Mouse (Mus musculus) hindbrain, embryonic 13.5 days (tissue): ENCODE results near the gene Ppp3ca. TPM values are rescaled to one million over a fixed set of nuclear protein-coding genes. Genes with fewer than 3 reads are reported as not detected.

Experiments used
- ATAC-seq: fragments of 200-750 bp; cut with Nextera tagmentation; 2 replicates; pipeline ENCODE4 v1.8.0; 2017; ENCODE audit warnings: moderate TSS enrichment; ENCODE audit not compliant: low FRiP score
- H3K27ac ChIP-seq: fragments of 300-500 bp; sonication (generic); 2 replicates; pipeline ENCODE4 v1.5.1; 2015; ENCODE audit warnings: inconsistent platforms, mild to moderate bottlenecking, moderate library complexity
- H3K27me3 ChIP-seq: fragments of 300-500 bp; sonication (generic); 2 replicates; pipeline ENCODE4 v1.6.1; 2015; ENCODE audit warnings: mild to moderate bottlenecking, inconsistent platforms
- H3K36me3 ChIP-seq: fragments of 300-500 bp; sonication (generic); 2 replicates; pipeline ENCODE4 v1.6.1; 2015; ENCODE audit warnings: mild to moderate bottlenecking, inconsistent platforms
- H3K4me1 ChIP-seq: fragments of 300-500 bp; sonication (generic); replicated peaks from 2 replicates; pipeline ENCODE4 v1.6.1; 2015; ENCODE audit warnings: inconsistent platforms
- H3K4me2 ChIP-seq: fragments of 300-500 bp; sonication (generic); 2 replicates; pipeline ENCODE4 v1.6.1; 2015; ENCODE audit warnings: inconsistent platforms, mild to moderate bottlenecking, moderate library complexity
- H3K4me3 ChIP-seq: fragments of 300-500 bp; sonication (generic); 2 replicates; pipeline ENCODE4 v1.5.1; 2015; ENCODE audit warnings: mild to moderate bottlenecking, inconsistent platforms
- H3K9ac ChIP-seq: fragments of 300-500 bp; sonication (generic); 2 replicates; pipeline ENCODE4 v1.6.1; 2015; ENCODE audit warnings: mild to moderate bottlenecking, inconsistent platforms
- H3K9me3 ChIP-seq: fragments of 300-500 bp; sonication (generic); 2 replicates; pipeline ENCODE4 v1.6.1; 2016; ENCODE audit warnings: inconsistent platforms
- WGBS: fragments of 180-500 bp; shearing (Covaris S2); methylation state at CpG from one replicate; pipeline ENCODE4 v1.1.7; 2015; 5-methylcytosine and 5-hydroxymethylcytosine counted together
- polyA plus RNA-seq: library from polyadenylated mRNA; unstranded; fragments of >200 nt; fragmentation: Nextera tagmentation; extraction: Ambion mirVana; gene quantifications from 2 replicates; pipeline ENCODE4 v1.2.1, GENCODE M21; 2015

The Ppp3ca gene
- polyA plus RNA-seq, 1 experiment from 2014 or later: 134 TPM

DNA sequence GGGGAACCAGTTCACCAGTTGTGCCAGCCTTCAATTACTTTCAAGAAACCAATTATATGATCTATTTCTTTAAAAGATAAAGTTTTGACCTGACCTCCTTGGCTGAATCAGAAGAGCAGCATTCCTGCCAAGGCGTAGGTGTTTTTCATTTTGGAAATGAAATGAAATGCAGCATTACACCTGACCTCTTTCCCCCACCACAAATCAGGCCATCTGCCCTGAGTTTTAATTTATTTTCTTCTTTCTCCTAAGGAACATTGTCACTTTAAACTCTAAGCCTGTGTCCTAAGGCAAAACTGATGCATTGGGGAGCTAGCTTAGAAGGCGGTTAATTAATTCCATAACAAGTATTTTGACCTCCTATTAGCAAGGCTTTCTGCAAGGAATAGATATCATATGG lies 276.7 kb downstream of the Ppp3ca start:
- no peaks in the 10 kb centered on the region for H3K4me1 ChIP-seq
- no peak overlapping the region for H3K9ac ChIP-seq
- no peaks in the 10 kb centered on the region for H3K36me3 ChIP-seq
- H3K27me3 ChIP-seq: no peaks in the 10 kb centered on the region
- H3K27ac ChIP-seq: no peak overlapping the region
- H3K4me3 ChIP-seq: no peak overlapping the region
- WGBS: 89% methylated on average over 2 of the region's 2 CpGs
- no peak for ATAC-seq
- H3K9me3 ChIP-seq: no peaks in the 10 kb centered on the region
- H3K4me2 ChIP-seq: no peak overlapping the region

DNA sequence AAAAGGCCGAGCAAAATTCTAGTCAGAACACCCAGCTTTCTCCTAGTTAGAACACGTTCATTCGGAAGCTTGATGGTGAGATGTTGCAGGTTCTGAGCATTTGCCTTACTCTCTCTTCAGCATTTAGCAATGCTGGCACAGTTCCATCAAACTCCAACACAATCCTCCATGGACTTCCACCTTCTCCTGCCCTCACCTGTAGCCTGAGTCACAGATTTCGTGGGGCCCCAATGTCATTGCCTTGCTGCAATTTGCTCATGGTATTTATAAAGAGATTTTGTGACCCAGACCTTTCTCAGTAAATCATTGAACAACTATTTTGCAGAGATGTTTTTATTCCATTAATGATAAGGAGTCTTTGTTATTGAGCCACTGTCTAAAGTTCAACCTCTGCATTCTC lies 278.2 kb downstream of the Ppp3ca start:
- H3K9me3 ChIP-seq: no peaks in the 10 kb centered on the region
- no peaks in the 10 kb centered on the region for H3K27me3 ChIP-seq
- no peak overlapping the region for H3K27ac ChIP-seq
- no peak overlapping the region for H3K9ac ChIP-seq
- ATAC-seq: no peak
- no peaks in the 10 kb centered on the region for H3K4me1 ChIP-seq
- no peak overlapping the region for H3K4me2 ChIP-seq
- H3K4me3 ChIP-seq: no peak overlapping the region
- WGBS: 94% methylated on average over 4 of the region's 4 CpGs
- no peaks in the 10 kb centered on the region for H3K36me3 ChIP-seq

DNA sequence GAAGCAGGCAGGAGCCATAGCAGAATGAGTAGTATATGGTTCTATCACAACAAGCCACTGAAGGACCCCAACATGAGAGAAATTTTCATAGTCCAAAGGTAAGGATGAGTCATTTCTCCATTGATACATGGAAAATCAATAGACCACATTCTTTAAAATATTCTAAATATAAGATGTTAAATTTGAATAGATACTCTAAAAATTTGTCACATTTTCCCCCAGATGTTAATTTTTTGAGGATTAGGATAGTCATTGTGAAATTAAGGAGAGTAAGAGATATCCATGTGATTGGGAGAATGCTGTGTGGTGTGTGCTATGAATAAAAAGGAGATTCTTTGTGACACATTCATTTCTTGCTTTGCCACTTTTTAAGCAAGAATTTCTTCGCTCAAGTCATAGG lies 281.9 kb downstream of the Ppp3ca start:
- Histone ChIP-seq H3K36me3 (no peaks in the 10 kb centered on the region), H3K4me1 (no peaks in the 10 kb centered on the region), H3K27me3 (no peaks in the 10 kb centered on the region), H3K27ac (no peak overlapping the region), H3K9ac (no peak overlapping the region), H3K4me3 (no peak overlapping the region), H3K4me2 (no peak overlapping the region), H3K9me3 (no peaks in the 10 kb centered on the region)
- 92% methylated on average over 1 of the region's 1 CpGs for WGBS
- ATAC-seq: no peak

DNA sequence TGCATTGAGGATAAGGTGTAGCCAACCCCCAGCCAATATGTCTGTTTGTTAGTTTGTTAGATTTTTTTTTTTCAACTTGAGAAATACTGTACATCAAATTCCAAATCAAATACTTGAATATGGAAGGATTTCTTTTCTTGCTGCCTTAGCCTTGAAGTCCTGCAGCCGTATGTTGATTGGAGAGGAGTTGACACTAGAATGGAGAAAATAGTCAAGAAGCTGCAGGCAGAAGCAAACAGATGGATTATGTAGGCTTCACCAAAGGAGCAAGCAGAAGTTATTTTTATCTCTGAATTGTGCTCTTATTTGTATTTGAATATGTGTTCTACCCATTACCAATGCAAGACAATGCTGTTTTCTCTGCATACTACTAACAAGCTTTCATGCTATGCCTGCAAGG lies 282.9 kb downstream of the Ppp3ca start:
- no peak overlapping the region for H3K4me3 ChIP-seq
- WGBS: 93% methylated on average over 1 of the region's 1 CpGs
- H3K4me2 ChIP-seq: no peak overlapping the region
- H3K27ac ChIP-seq: no peak overlapping the region
- no peaks in the 10 kb centered on the region for H3K9me3 ChIP-seq
- no peaks in the 10 kb centered on the region for H3K27me3 ChIP-seq
- H3K9ac ChIP-seq: no peak overlapping the region
- no peaks in the 10 kb centered on the region for H3K36me3 ChIP-seq
- ATAC-seq: no peak
- no peaks in the 10 kb centered on the region for H3K4me1 ChIP-seq

DNA sequence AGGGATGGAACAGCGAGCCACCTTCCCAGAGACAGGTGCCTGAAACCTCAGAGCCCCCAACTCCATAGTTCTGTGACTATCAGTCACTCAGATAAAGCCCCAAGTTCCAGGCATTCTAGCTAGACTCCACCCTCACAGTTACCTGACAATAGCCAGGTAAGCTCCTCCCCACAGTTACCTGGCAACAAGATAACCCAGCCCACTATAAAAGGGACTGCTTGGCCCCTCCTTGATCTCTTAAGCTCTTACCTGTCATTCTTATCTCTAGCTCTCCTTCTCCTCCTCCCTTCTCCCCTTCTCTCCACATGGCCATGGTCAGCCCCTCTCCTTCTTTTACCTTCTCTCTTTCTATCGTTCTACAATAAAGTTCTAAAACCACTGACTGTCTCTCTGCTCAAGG lies 285.1 kb downstream of the Ppp3ca start:
- no peaks in the 10 kb centered on the region for H3K4me1 ChIP-seq
- ATAC-seq: no peak
- no peaks in the 10 kb centered on the region for H3K27me3 ChIP-seq
- no peaks in the 10 kb centered on the region for H3K36me3 ChIP-seq
- H3K9ac ChIP-seq: no peak overlapping the region
- 94% methylated on average over 2 of the region's 2 CpGs for WGBS
- H3K9me3 ChIP-seq: no peaks in the 10 kb centered on the region
- H3K27ac ChIP-seq: no peak overlapping the region
- H3K4me3 ChIP-seq: no peak overlapping the region
- no peak overlapping the region for H3K4me2 ChIP-seq

DNA sequence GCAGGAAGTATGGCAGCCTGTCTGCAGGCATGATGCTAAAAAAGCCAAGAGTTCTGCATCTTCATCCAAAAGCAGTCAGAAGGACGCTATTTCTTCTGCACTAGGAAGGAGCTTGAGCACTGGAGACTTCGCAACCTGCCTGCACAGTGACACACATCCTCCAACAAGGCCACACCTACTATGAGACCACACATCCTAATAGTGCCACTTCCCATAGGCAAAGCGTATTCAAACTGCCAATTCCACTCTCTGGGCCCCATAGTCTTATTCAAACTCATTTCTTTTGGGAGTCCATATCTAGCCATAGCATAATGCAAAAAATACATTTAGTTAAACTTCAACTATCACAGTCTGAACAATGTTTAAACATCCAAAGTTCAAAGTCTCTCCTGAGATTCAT lies 290.4 kb downstream of the Ppp3ca start:
- Histone ChIP-seq H3K9me3 (no peaks in the 10 kb centered on the region), H3K4me3 (no peak overlapping the region), H3K36me3 (no peaks in the 10 kb centered on the region), H3K27me3 (no peaks in the 10 kb centered on the region), H3K4me2 (no peak overlapping the region), H3K4me1 (no peaks in the 10 kb centered on the region), H3K27ac (no peak overlapping the region), H3K9ac (no peak overlapping the region)
- no peak for ATAC-seq
- 92% methylated on average over 3 of the region's 3 CpGs for WGBS

DNA sequence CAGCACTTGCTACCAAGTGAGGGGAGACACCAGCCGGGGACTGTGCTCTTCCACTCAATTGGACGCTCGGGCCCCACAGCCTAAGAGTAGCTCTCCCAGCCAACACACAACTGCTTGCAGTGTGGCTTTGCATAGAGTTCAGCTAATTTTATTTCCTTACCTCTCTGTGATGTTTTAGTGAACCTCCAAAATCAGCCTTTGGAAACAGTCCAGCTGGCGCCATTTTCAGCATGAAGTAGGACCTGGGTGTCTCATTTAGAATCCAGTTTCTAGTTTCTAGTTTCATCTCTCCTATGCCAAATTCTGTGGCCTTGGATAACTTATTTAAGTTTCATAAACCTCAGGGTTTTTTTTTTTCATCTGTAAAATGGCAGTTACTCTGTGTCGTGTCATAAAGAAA lies 296.9 kb downstream of the Ppp3ca start:
- Histone ChIP-seq H3K4me1 (no peaks in the 10 kb centered on the region), H3K9me3 (no peaks in the 10 kb centered on the region), H3K27me3 (no peaks in the 10 kb centered on the region), H3K27ac (no peak overlapping the region), H3K4me2 (no peak overlapping the region), H3K36me3 (no peaks in the 10 kb centered on the region), H3K4me3 (no peak overlapping the region), H3K9ac (no peak overlapping the region)
- 94% methylated on average over 5 of the region's 5 CpGs for WGBS
- no peak for ATAC-seq

DNA sequence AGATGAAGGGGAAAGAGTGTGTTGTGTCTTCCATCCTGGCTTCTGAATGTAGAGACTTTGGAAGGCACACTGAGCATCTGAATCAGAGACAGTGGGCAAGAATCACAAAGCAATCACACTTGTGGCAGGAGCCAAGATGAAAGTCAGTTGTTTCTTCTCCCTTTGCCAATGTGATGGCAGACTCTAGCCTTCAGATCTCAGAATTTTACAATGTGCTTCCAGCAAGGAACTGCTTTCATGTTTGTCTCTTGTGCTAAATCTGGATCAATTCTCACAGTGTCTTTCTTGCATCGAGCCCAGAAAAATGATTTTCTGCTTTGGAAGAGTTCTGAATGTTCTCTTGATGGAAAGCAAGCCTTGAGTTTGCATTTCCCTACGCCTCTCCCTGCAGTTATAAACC lies 297.6 kb downstream of the Ppp3ca start:
- 91% methylated on average over 2 of the region's 2 CpGs for WGBS
- no peak overlapping the region for H3K27ac ChIP-seq
- no peaks in the 10 kb centered on the region for H3K27me3 ChIP-seq

DNA sequence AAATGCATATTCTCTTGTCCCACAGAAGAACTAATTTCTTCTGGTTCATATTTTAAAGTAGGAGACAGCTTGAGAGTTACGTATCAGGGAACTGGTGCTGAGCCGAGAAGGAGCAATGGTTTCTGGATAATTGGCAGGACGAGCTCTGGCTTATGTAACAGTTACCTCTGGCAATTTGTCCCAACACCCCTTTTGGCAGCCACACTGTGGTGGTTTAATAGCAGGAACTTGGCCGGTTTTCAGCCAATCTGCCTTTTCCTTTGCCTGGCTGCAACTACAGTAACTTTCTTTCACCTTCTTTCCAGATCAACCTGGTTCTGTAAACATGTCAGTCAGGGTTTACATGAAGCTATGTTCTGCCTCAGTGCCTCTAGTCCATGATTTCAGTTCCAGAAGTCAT lies 299.9 kb downstream of the Ppp3ca start:
- no peak for ATAC-seq
- H3K4me2 ChIP-seq: no peak overlapping the region
- no peak overlapping the region for H3K9ac ChIP-seq
- H3K4me1 ChIP-seq: no peaks in the 10 kb centered on the region
- no peaks in the 10 kb centered on the region for H3K27me3 ChIP-seq
- H3K9me3 ChIP-seq: no peaks in the 10 kb centered on the region
- 85% methylated on average over 4 of the region's 4 CpGs for WGBS
- H3K27ac ChIP-seq: no peak overlapping the region
- H3K36me3 ChIP-seq: no peaks in the 10 kb centered on the region
- H3K4me3 ChIP-seq: no peak overlapping the region

More for the DNA sequence above, 297.6 kb downstream of the Ppp3ca start:
- Histone ChIP-seq H3K4me3 (no peak overlapping the region), H3K9me3 (no peaks in the 10 kb centered on the region), H3K36me3 (no peaks in the 10 kb centered on the region), H3K4me1 (no peaks in the 10 kb centered on the region), H3K9ac (no peak overlapping the region), H3K4me2 (no peak overlapping the region)
- no peak for ATAC-seq

DNA sequence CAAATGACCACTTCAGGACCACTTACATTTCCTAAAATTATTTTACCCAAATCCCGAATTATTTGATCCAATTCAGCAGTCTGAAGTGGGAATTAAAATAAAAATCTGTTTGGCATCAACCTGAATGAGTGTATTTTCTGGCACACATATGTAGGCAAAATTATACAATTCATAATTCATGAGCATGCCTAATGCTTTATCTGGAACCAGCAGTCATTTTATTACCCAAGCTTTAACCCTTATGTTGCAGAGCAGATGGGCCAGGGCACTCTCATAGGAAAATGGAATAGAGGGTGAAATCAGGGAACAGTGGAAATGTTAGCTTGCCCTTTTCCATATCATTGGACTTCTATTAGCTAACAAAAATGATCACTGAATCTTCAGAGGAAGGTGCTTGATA lies 307.9 kb downstream of the Ppp3ca start:
- H3K9me3 ChIP-seq: no peaks in the 10 kb centered on the region
- no peak for ATAC-seq
- H3K4me1 ChIP-seq: no peaks in the 10 kb centered on the region
- H3K27ac ChIP-seq: no peak overlapping the region
- no peak overlapping the region for H3K9ac ChIP-seq
- no peak overlapping the region for H3K4me2 ChIP-seq
- WGBS: 67% methylated on average over 1 of the region's 1 CpGs
- no peaks in the 10 kb centered on the region for H3K27me3 ChIP-seq
- H3K36me3 ChIP-seq: no peaks in the 10 kb centered on the region
- no peak overlapping the region for H3K4me3 ChIP-seq

DNA sequence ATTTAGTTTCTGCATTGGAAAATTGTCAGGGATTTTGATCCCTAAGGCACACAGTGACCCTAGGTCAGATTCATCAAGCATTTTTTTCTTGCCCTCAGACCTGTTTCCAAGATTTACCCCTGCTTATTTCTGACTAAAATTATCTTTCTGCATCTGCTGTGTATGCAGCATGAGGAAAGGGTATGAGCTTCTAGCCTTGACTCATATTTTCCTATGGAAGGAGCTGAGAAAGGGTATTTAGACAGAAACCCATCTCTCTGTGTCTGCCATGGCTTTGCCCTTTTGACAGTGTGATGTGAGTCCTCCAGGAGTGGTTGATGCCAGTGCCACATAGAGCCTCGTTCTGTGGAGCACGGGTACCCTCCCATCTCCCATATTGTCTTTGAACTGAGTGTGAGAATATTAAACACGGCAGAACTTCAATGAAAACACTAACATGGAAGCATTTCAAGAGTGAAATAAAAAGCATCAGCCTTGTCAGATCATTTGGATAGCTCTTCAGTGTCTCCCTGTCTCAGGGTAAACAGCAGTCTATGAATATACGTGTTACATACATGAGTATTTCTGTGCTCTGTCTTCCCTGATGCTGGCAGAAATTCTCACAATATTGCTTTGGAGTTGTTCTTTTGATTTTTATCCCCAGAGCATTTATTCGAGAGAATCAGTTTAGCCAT lies 311.1 kb downstream of the Ppp3ca start:
- Histone ChIP-seq H3K4me3 (no peak overlapping the region), H3K4me1 (no peaks in the 10 kb centered on the region), H3K36me3 (no peaks in the 10 kb centered on the region), H3K27ac (no peak overlapping the region), H3K4me2 (no peak overlapping the region), H3K9me3 (no peaks in the 10 kb centered on the region), H3K27me3 (no peaks in the 10 kb centered on the region), H3K9ac (no peak overlapping the region)
- WGBS: 85% methylated on average over 5 of the region's 5 CpGs
- no peak for ATAC-seq

DNA sequence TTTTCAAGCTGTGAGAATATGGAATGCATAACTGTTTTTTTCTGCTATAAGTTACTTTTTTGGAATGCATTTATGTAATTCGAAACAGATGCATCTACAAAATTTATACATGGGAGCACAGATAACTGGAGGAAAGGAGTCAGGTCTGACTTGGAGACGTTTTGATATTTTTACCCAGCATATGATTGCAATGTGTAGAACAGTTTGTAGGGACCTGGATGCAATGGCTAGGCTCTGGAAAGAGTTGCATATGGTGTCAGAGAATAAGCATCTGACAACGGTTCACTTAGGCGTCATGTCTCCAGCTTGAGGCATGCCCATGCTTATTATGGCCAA lies 311.6 kb downstream of the Ppp3ca start:
- H3K27ac ChIP-seq: no peak overlapping the region
- H3K4me1 ChIP-seq: no peaks in the 10 kb centered on the region
- H3K4me3 ChIP-seq: no peak overlapping the region
- H3K27me3 ChIP-seq: no peaks in the 10 kb centered on the region
- H3K36me3 ChIP-seq: no peaks in the 10 kb centered on the region
- ATAC-seq: no peak
- no peak overlapping the region for H3K9ac ChIP-seq
- 92% methylated on average over 4 of the region's 4 CpGs for WGBS
- H3K9me3 ChIP-seq: no peaks in the 10 kb centered on the region
- H3K4me2 ChIP-seq: no peak overlapping the region

DNA sequence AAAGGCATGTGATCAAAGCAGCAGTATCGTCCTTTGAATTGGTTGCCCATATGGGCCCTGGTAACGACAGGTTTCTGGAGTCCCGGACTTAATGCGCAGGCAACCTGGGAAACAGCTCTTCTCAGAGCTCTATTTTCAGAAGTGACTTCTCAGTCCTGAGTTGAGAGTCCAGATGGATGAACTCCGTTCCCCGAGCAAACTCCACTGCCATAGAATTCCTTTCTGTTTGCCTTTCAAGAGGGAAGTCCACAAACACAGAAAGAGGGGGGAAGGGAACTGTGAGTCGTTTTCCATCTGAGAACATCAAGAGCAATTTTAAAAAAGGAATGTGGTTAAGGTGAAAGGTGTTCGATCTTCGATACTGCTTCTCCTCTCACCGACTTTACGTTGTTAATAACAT lies 312.1 kb downstream of the Ppp3ca start:
- no peak for ATAC-seq
- Histone ChIP-seq H3K36me3 (no peaks in the 10 kb centered on the region), H3K4me2 (no peak overlapping the region), H3K4me1 (no peaks in the 10 kb centered on the region), H3K9me3 (no peaks in the 10 kb centered on the region), H3K27ac (no peak overlapping the region), H3K4me3 (no peak overlapping the region), H3K27me3 (no peaks in the 10 kb centered on the region), H3K9ac (no peak overlapping the region)
- 89% methylated on average over 11 of the region's 11 CpGs for WGBS
